Mouse (Mus musculus) kidney, adult 2 months (tissue): ENCODE measurements at regions not wholly inside any gene's neighbourhood (a gene's known extent, or its start where the extent isn't known, plus 50 kb on each side); places are given as distances from the start of the nearest gene placed in this dataset.

ENCODE experiments used
- CTCF ChIP-seq: fragments of 200-500 bp; conservative IDR thresholded peaks from 2 replicates; pipeline ENCODE4 v1.5.1; 2011; ENCODE audit warnings: low read depth, mild to moderate bottlenecking, control low read depth, low read length, moderate library complexity, mixed read lengths; ENCODE audit not compliant: insufficient read depth, insufficient read length
- POLR2A ChIP-seq: fragments of 200-500 bp; IDR thresholded peaks from one replicate; pipeline ENCODE4 v1.6.1; 2011; ENCODE audit warnings: low read depth, low read length, control low read depth

DNA sequence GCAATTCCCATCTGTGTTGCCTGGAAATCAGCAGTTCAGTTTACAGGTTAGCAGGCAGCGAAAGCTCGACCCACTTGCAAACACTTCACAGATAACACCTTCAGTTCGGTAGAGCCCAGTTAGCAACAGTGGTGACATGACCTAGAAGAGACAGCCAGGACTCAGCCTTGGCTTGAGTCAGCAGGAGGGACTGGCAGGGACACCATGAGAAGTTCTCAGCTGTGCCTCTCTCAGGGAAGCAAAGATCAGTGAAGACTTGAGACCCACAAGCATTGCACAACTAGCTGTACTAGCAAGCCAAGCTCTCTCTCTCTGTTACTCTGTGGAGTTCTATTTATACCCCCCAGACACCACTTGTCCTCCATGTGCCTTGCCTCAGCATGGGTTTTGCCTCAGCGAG is 161.6 kb upstream of the Gk2 start:
- TF ChIP-seq POLR2A (no peak), CTCF (no peak)
